Mouse (Mus musculus) embryonic fibroblast, embryonic 13.5 days (primary cell): ENCODE data around the gene Mgat5.

Experiments used
- CTCF ChIP-seq: IDR thresholded peaks from 2 replicates; pipeline ENCODE4 v1.5.1; 2011; ENCODE audit warnings: mild to moderate bottlenecking, control low read depth, low read length, moderate library complexity, borderline replicate concordance; ENCODE audit not compliant: insufficient read depth
- POLR2A ChIP-seq: IDR thresholded peaks from 2 replicates; pipeline ENCODE4 v1.6.1; 2011; ENCODE audit warnings: low read depth, mild to moderate bottlenecking, control low read depth, low read length, moderate library complexity

GRCm38 (mm10) chr1:127280256-127280655 is 75.4 kb downstream of the Mgat5 start:
- no peak for TF ChIP-seq CTCF
- TF ChIP-seq POLR2A, result no peak
